Mouse (Mus musculus) bone marrow macrophage, adult 2 months (primary cell): Measurements from ENCODE around the gene Olfm1.

Source experiments
- CTCF ChIP-seq: IDR thresholded peaks from 2 replicates; pipeline ENCODE4 v1.5.1; 2012; ENCODE audit warnings: low read depth, mild to moderate bottlenecking, low read length, moderate library complexity
- POLR2A ChIP-seq: IDR thresholded peaks from 2 replicates; pipeline ENCODE4 v1.6.1; 2012; ENCODE audit warnings: mild to moderate bottlenecking, low read depth, low read length, borderline replicate concordance

DNA sequence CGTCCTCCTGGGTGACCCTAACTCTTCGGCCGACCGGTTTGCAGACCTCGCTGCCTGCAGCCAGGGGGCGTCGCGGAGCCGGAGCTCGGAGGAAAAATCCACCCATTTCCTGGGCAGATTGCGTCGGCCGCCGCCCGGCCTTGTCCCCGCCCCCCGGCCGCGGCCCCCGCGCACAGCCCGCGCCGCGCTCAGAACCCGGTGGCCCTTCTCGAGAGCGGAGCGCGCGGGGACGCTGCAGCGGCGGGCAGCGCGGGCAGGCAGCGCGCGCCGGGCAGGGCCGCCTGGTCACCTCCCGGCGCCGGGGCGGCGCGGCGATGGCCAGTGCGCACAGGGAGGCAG, 12.6 kb downstream of the Olfm1 start:
- TF ChIP-seq POLR2A (no peak; the same call in 1 of the 2 replicates), CTCF (peak; percentile 52)
